Mouse (Mus musculus) thymus, adult 2 months (tissue): ENCODE data around the gene Ttc32. TPM values are rescaled to one million over a fixed set of nuclear protein-coding genes. Genes with fewer than 3 reads are reported as not detected.

ENCODE experiments used
- DNase-seq: peaks from one replicate; pipeline ENCODE4 v3.0.0; 2021
- H3K27ac ChIP-seq: fragments of 200-500 bp; 2 replicates; pipeline ENCODE4 v1.5.1; 2012; ENCODE audit warnings: low read length, control low read depth; ENCODE audit not compliant: control insufficient read depth, insufficient read depth
- H3K27me3 ChIP-seq: fragments of 200-500 bp; 2 replicates; pipeline ENCODE4 v1.6.1; 2012; ENCODE audit warnings: mild to moderate bottlenecking, low read length, moderate library complexity, mixed read lengths; ENCODE audit not compliant: control insufficient read depth, insufficient read depth
- H3K36me3 ChIP-seq: fragments of 200-500 bp; 2 replicates; pipeline ENCODE4 v1.6.1; 2012; ENCODE audit warnings: mild to moderate bottlenecking, low read length, moderate library complexity; ENCODE audit not compliant: control insufficient read depth, insufficient read depth
- H3K4me1 ChIP-seq: fragments of 200-500 bp; replicated peaks from 2 replicates; pipeline ENCODE4 v1.6.1; 2012; ENCODE audit warnings: low read length; ENCODE audit not compliant: control insufficient read depth, insufficient read depth
- H3K4me3 ChIP-seq: fragments of 200-500 bp; 2 replicates; pipeline ENCODE4 v1.5.1; 2012; ENCODE audit warnings: mild to moderate bottlenecking, low read length, control low read depth, moderate library complexity; ENCODE audit not compliant: control insufficient read depth, insufficient read depth
- CTCF ChIP-seq: fragments of 200-500 bp; IDR thresholded peaks from 2 replicates; pipeline ENCODE4 v1.5.1; 2012; ENCODE audit warnings: mild to moderate bottlenecking, control low read depth, low read length, moderate library complexity, borderline replicate concordance; ENCODE audit not compliant: control insufficient read depth, poor library complexity, insufficient read depth; ENCODE audit errors: extremely low read depth
- POLR2A ChIP-seq: fragments of 200-500 bp; IDR thresholded peaks from 2 replicates; pipeline ENCODE4 v1.6.1; 2012; ENCODE audit warnings: mild to moderate bottlenecking, low read length, control low read depth, moderate library complexity; ENCODE audit not compliant: control insufficient read depth, poor library complexity, insufficient read depth; ENCODE audit errors: extremely low read depth
- WGBS: fragments of 180-500 bp; shearing (Covaris S2); methylation state at CpG from one replicate; pipeline ENCODE4 v1.1.7; 2018; 5-methylcytosine and 5-hydroxymethylcytosine counted together
- polyA plus RNA-seq: library from polyadenylated mRNA; depleted of rRNA; stranded (reverse); fragments of >200 nt; gene quantifications from 2 replicates; pipeline ENCODE4 v1.2.3, GENCODE M21; 2012; rRNA removed

Ttc32 gene
- 12.6 TPM in 2 replicates for polyA plus RNA-seq

- TF ChIP-seq CTCF (peak; percentile 39; the same call in 1 of the 2 replicates), POLR2A (peak; percentile 87)
- WGBS: under 1% methylated on average over 69 of the region's 69 CpGs
Measured at GRCm38 (mm10) chr12:9029888-9030723, at the start of gene Ttc32. Gene Ttc32 (plus strand): TSS chr12:9029997.

GRCm38 (mm10) chr12:8993231-8993630 lies 36.6 kb upstream of the Ttc32 start:
- DNase-seq: no peak
- WGBS: 67% methylated on average over 8 of the region's 8 CpGs
- H3K36me3 ChIP-seq: no peaks in the 10 kb centered on the region
- no peak overlapping the region for H3K4me3 ChIP-seq
- H3K27me3 ChIP-seq: no peaks in the 10 kb centered on the region
- TF ChIP-seq POLR2A (no peak), CTCF (no peak)
- no peak overlapping the region for H3K27ac ChIP-seq
- no peaks in the 10 kb centered on the region for H3K4me1 ChIP-seq

More at GRCm38 (mm10) chr12:9029888-9030723, at the start of gene Ttc32:
- Histone ChIP-seq H3K27me3 (no peaks in the 10 kb centered on the region), H3K4me3 (peak within 1 kb of the TSS; percentile 75), H3K27ac (peak within 1 kb of the TSS; percentile 71), H3K4me1 (no peaks in the 10 kb centered on the region), H3K36me3 (no peaks in the 10 kb centered on the region)
- DNase-seq: peak; percentile 92

- 29% methylated on average over 4 of the region's 4 CpGs for WGBS
- Histone ChIP-seq H3K4me3 (no peak overlapping the region), H3K4me1 (no peaks in the 10 kb centered on the region), H3K27ac (no peak overlapping the region), H3K27me3 (no peaks in the 10 kb centered on the region), H3K36me3 (no peaks in the 10 kb centered on the region)
- no peak for DNase-seq
- no peak for TF ChIP-seq POLR2A
- no peak for TF ChIP-seq CTCF
Measured at GRCm38 (mm10) chr12:8998318-8998717, 31.5 kb upstream of the Ttc32 start.

- no peak for TF ChIP-seq POLR2A
- no peak for TF ChIP-seq CTCF
- Histone ChIP-seq H3K4me3 (no peak overlapping the region), H3K27me3 (no peaks in the 10 kb centered on the region), H3K4me1 (no peaks in the 10 kb centered on the region), H3K36me3 (no peaks in the 10 kb centered on the region), H3K27ac (no peak overlapping the region)
- WGBS: 14% methylated on average over 5 of the region's 5 CpGs
- DNase-seq: peak; percentile 47
Measured at GRCm38 (mm10) chr12:9002038-9002648, 27.7 kb upstream of the Ttc32 start.

GRCm38 (mm10) chr12:9007146-9007545 lies 22.7 kb upstream of the Ttc32 start:
- no peaks in the 10 kb centered on the region for H3K27me3 ChIP-seq
- 36% methylated on average over 4 of the region's 4 CpGs for WGBS

GRCm38 (mm10) chr12:9007811-9008210 lies 22.0 kb upstream of the Ttc32 start:
- no peaks in the 10 kb centered on the region for H3K4me1 ChIP-seq
- 96% methylated on average over 6 of the region's 6 CpGs for WGBS
- no peaks in the 10 kb centered on the region for H3K36me3 ChIP-seq
- TF ChIP-seq CTCF (no peak), POLR2A (no peak)
- no peak overlapping the region for H3K27ac ChIP-seq
- no peak for DNase-seq
- no peaks in the 10 kb centered on the region for H3K27me3 ChIP-seq
- no peak overlapping the region for H3K4me3 ChIP-seq

More at GRCm38 (mm10) chr12:9007146-9007545, 22.7 kb upstream of the Ttc32 start:
- Histone ChIP-seq H3K36me3 (no peaks in the 10 kb centered on the region), H3K4me1 (no peaks in the 10 kb centered on the region), H3K27ac (no peak overlapping the region), H3K4me3 (no peak overlapping the region)
- DNase-seq: no peak
- TF ChIP-seq CTCF: no peak
- TF ChIP-seq POLR2A: no peak
